Mouse (Mus musculus) c-Kit-positive CD71-negative TER-119-negative erythroid progenitor cells, embryonic 14.5 days (primary cell): ENCODE data around the gene Gipc3.

Experiments
- DNase-seq: peaks from one replicate; pipeline ENCODE4 v3.0.0-alpha.2; 2013; ENCODE audit warnings: low read depth

The Gipc3 gene

GRCm38 (mm10) chr10:81300352-81300907 lies 42.6 kb downstream of the Gipc3 start:
- DNase-seq, result no peak

DNA sequence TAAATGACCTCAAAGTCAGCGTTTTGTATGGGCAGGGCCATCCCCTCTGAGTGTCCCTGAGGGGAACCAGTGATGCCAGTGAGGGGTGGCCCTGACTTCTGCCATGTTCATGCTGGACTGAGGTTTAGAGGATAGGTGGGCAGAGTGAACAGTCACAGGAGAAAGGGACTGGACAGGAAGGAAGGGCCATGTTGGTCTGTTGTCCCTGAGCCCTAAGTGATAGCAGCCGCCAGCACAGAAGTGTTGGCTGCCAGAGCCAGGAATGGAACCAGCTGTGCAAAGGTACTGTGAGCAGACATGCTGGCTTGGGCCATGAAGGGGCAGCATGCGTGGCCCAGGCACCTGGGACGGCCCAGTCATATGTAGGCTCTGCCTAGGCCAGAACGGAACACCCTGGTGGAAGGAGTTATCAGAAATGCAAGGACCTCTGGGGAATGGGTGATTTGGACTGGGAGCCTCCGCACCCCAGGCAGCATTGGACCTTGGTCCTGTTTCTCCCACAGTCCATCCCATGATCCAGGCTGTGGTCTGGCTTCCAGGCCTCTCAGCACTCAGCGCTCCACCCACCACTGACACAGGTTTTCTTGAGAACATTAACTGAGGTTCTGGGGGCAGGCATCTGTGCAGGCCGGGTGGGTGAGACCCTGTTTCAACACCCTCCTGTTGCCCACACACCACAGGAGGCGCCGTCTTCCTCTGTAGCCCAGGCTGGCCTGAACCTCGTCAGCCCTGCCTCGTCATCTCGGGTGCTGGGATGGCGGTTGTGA lies 43.3 kb downstream of the Gipc3 start:
- no peak for DNase-seq

DNA sequence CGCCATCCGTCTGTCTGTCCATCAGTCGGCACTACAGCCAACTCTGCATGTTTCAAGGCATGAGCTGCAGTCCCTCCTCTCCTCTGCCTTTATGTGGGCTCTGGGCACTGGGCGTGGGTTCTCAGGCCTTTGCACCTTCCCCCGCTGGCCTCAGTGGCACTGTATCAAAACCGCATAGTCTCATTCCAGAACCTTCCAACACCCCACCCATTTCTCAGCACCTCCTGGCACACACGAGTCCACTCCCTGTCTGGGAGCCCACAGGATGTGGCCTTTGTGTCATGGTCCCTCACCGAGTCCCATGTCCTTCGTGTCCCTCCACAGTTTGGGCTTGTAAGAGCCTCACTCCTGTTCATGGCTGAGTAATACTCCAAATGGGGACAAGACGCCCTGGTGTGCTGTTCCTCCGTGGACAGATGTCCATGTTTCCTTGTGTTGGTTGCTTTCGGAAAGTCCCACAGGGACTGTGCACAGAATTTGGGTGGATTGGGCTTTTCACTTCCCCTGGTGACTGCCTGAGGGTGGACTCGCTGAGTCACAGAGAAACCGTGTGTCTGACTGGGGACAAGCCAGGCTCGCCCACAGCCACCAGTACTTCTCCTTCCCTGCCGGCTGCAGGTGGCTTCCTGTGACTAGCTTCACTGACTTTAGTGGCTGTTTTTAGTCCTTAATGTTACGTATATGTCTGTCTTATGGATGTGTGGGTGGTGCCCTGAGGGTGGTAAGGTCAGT lies 44.5 kb downstream of the Gipc3 start:
- no peak for DNase-seq

- DNase-seq, result no peak
Observed at GRCm38 (mm10) chr10:81297845-81298244, 45.2 kb downstream of the Gipc3 start.

- no peak for DNase-seq
Observed at GRCm38 (mm10) chr10:81297246-81297645, 45.8 kb downstream of the Gipc3 start.

DNA sequence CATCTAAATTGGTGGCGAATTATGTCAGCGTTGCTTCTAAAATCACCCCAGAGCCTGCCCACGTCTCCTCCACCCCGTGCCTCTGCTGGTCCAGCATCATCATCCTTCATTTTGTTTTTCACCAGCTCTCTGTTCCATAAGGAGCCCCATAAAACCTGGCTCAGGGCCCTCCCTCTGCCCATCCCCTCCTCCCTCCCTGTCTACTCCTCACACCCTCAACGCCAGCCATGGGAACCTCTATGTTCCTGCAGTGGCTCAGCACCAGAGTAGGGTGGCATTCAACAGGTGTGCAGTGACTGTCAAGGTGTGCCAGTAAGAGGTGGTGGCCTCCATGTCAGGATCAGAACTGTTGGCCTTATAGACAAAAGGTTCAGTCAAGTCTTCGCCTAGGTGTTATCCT lies 47.9 kb downstream of the Gipc3 start:
- DNase-seq, result no peak

DNA sequence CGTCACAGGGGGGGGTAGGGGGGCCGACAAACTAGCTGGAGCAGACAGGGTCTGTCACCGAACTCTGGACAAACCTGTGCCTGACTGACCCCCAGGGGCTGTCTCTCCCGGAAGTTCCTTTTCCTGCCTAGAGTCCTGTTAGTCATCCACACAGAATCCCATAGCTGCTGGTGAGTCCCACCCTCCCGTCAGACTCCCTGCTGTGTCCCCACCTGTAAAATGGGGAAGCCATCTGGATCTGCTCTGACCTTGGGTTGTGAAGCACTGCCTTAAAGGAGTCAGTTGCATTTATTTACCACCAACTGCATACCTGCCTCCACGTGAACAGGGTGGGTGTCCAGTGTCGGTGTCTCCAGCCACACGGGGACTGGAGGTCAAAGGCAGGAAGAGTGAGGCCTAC lies 48.6 kb downstream of the Gipc3 start:
- DNase-seq, result no peak

- no peak for DNase-seq
Observed at GRCm38 (mm10) chr10:81293334-81294030, 49.6 kb downstream of the Gipc3 start.

DNA sequence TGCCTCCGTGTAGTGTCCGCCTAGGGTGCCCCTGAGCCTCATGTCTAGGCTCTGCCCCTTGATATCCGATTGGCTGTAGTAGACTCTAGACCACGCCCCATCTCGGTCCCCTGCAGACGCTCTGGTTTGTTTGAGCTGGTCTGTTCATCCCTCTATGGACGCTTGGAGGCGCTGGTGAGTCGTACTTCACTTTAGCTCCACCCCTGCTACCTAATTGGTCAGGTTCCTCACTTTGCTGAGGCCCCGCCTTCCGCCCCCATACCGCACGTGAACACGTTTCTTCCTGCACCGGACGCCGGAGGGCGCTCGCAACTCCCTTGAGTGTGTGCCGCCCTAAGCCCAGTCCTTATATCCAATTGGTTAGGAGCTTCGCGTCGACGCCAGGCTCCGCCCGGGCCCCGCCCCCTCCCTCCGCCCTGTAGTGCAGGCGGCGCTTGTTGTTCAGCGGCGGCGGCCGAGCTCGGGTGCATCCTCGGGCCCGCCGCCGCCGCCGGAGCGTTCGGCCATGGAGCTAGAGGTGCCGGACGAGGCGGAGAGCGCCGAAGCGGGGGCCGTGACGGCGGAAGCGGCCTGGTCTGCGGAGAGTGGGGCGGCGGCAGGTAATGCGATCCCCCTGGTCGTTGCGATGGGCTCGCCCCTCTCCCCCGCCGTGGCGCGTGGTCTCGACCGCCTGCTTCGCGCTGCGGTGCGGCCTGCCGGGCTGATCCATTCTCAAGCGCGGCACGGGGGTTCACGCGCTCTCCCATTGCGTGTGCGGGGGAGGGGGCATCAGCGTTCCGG lies 50.3 kb downstream of the Gipc3 start, which contains the start of gene Pip5k1c:
TSS of gene Pip5k1c (plus strand) at position 410 of the 780 bp plus-strand sequence.
- peak; percentile 100 for DNase-seq

DNA sequence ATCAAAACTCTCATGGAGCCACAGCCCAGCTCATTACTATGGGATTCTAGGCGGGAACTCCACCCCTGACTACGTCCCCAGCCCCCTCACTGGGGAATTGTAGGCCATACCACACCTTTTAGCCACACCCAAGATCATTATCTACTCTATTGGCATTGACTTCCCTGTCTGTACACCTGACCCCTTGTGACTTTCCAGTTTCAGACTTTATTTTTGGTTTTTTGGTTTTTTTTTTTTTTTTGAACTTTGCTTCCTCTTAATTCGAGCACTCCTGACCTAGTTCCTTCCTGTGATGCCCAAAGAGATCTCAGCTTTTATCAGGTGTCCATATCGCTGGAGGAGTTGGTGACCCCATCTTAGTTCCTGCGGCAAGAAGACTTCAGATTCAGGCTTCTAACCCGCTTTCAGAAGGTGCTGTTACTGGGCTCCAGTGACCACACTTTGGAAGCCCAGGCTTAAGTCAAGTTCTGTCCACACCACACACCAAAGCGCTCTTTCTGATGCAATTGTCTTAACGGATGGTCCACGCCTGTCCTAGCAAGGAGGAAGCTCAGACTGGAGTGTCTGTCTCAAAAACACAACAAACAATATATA lies 51.5 kb downstream of the Gipc3 start, which contains the start of gene Tjp3:
TSS of gene Tjp3 (minus strand) at position 71 of the 594 bp plus-strand sequence.
- DNase-seq, result no peak

- no peak for DNase-seq
Observed at GRCm38 (mm10) chr10:81290698-81291460, 52.2 kb downstream of the Gipc3 start.

DNA sequence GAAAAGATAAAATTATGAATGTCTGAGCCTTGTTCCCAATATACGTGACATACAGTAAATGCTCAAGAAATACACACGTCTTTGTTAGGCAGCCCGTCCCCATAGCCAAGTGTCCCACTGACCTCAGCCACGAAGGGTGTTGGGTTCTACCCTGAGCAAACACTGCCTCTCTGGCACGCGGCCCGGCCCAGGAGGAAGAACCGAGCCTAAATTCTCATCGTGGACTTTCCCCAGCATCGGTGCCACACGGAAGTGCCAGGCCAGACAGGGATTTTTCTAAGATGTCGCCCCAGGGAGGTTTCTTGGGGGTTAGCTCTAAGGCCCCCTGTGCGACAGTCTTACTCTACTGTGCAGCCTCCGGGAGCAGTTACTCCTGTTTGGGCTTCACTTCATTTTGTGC lies 53.3 kb downstream of the Gipc3 start:
- DNase-seq, result no peak

DNA sequence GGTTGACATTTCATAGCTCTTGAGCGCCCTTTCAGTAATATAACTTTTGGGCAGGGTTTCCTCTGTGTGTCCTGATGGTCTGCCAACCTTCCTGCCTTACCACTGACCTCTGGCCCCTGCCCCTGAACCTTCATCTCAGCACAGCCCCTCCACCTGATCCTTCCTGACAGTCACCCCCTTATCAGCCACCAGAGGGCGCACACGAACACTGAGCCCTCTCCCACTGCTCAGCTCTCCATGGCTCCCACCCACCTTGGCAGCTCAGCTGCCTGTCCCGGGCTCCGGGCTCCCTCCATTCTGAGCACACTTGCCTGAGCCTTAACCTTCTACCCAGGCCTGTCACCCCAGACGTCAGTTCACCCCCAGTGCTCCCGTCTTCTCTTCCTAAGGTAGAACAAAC lies 53.8 kb downstream of the Gipc3 start:
- DNase-seq, result peak; percentile 63

DNA sequence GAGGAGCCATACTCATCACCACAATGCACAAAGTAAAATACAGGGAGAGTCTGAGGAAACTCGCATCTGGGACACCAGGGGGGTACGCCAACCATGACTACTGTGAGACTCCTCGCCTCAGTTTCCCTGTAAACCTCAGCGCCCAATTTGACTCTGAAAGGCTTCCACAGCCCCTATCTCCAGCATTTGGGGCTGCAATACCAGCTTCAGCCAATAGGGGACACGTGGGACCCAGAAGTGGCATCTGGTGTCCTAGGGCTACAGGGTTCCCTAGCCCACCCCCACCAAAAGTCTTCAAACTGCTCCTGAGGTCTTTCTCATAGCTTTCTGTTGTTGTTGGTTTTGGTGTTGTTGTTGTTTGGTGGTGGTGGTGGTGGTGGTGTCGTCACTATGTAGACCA lies 54.5 kb downstream of the Gipc3 start:
- DNase-seq, result no peak

DNA sequence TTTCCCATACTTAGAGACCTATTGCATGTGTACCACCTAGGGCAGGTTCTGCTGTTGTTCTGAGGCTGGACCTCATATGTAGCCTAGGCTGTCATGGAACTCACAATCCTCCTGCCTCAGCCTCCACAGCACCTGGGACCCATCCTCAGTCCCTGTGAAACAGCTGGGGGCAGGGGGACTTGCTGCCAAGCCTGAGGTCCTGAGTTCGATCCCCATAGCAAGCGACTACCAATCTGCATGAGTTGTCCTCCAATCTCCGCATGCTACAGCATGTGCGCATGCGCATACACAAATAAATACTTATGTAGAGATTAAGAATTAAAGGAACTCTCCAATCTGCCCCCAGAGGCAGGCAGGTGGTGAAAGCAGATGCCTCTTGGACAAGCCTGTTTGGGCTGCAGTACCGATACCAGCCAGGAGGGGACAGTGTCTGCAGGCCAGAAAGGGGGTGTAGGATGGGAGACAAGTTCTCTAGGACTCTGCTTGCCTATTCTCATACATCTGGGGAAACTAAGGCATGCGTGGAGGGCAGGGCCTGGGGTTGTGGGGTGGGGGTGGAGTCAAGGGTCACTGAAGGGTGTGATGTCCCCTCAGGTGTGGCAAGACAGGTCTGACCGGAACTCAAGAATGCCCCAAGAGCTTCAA lies 55.4 kb downstream of the Gipc3 start:
- DNase-seq, result peak; percentile 78

GRCm38 (mm10) chr10:81286586-81286985 lies 56.5 kb downstream of the Gipc3 start:
- DNase-seq, result no peak

- DNase-seq, result peak; percentile 87
Observed at GRCm38 (mm10) chr10:81285694-81286450, 57.2 kb downstream of the Gipc3 start.
